Mouse (Mus musculus) thymus, adult 2 months (tissue): ENCODE results near the gene Cnr2.

ENCODE experiments used
- CTCF ChIP-seq: fragments of 200-500 bp; IDR thresholded peaks from 2 replicates; pipeline ENCODE4 v1.5.1; 2012; ENCODE audit warnings: mild to moderate bottlenecking, control low read depth, low read length, moderate library complexity, borderline replicate concordance; ENCODE audit not compliant: control insufficient read depth, poor library complexity, insufficient read depth; ENCODE audit errors: extremely low read depth
- POLR2A ChIP-seq: fragments of 200-500 bp; IDR thresholded peaks from 2 replicates; pipeline ENCODE4 v1.6.1; 2012; ENCODE audit warnings: mild to moderate bottlenecking, low read length, control low read depth, moderate library complexity; ENCODE audit not compliant: control insufficient read depth, poor library complexity, insufficient read depth; ENCODE audit errors: extremely low read depth

- TF ChIP-seq CTCF (peak; percentile 84), POLR2A (peak; percentile 58; the same call in 1 of the 2 replicates)
Measured at GRCm38 (mm10) chr4:135920304-135921241, 25.4 kb downstream of the Cnr2 start, which contains the start of gene Fuca1.
